12 mouse cellular contexts compared by ENCODE assay signal in the genomic region with DNA sequence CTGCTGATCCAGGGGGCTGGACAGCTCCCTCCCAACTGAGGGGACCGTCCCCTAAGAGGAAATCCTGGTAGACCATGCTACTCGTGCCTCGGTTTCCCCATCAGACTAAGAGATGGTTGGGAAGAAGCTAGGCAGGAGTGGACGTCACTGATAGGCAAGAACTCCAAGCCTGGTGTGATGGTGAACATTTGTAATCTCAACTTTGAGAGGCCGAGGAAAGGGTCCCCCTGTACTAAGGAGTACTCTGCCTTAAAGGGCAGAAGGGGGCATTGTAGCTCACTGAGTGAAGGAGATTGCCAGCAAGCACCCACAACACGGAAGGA. TPM values are rescaled to one million over a fixed set of nuclear protein-coding genes. Genes with fewer than 3 reads are reported as not detected.
DNase-seq lines count a peak whose midpoint lies in the region; ATAC-seq lines count a peak whose summit lies in the region.
"Had no signal": no experiment of that assay in that cellular context is flagged by ENCODE, and none has a peak within 500 bp of the region (broad histone marks: within the 10 kb centered on the region; RNA-seq: fewer than 3 reads in every experiment).

No protein-coding gene starts in this region.

- no peak for DNase-seq in kidney, postnatal 10 days
- DNase-seq in cerebellum, adult 18-20 months = no peak
- no peak for DNase-seq in adrenal gland, postnatal 14 days
- DNase-seq: adrenal gland, postnatal 10 days; cerebellum, postnatal 36 days had no signal

- H3K9me3 ChIP-seq in kidney, embryonic 15.5 days (replicated peaks) = no peaks in the 10 kb centered on the region
- no peaks in the 10 kb centered on the region for H3K9me3 ChIP-seq in embryonic facial prominence, embryonic 15.5 days (replicated peaks)
- no peaks in the 10 kb centered on the region for H3K9me3 ChIP-seq in limb, embryonic 13.5 days
- H3K9me3 ChIP-seq: stomach, embryonic 15.5 days had no signal

- H3K27ac ChIP-seq in kidney, embryonic 15.5 days = no peak overlapping the region
- no peak overlapping the region for H3K27ac ChIP-seq in brown adipose tissue, adult 24 weeks (replicated peaks; ENCODE audit: low read depth, low read length)
- no peak overlapping the region for H3K27ac ChIP-seq in embryonic facial prominence, embryonic 15.5 days (replicated peaks)
- H3K27ac ChIP-seq in limb, embryonic 13.5 days = no peak overlapping the region
- H3K27ac ChIP-seq: stomach, embryonic 15.5 days had no signal

- peaks cover 57% of the 10 kb centered on the region for H3K4me1 ChIP-seq in kidney, embryonic 15.5 days
- no peaks in the 10 kb centered on the region for H3K4me1 ChIP-seq in brown adipose tissue, adult 24 weeks (ENCODE audit: control insufficient read depth, insufficient read depth, insufficient read length, low read length)
- H3K4me1 ChIP-seq in embryonic facial prominence, embryonic 15.5 days = peaks cover 47% of the 10 kb centered on the region
- H3K4me1 ChIP-seq in limb, embryonic 13.5 days = peaks cover 45% of the 10 kb centered on the region

- no peak for ATAC-seq in kidney, embryonic 15.5 days (replicated peaks; ENCODE audit: low FRiP score)
- ATAC-seq in embryonic facial prominence, embryonic 15.5 days (ENCODE audit: insufficient number of reproducible peaks, low FRiP score, low TSS enrichment, low read depth) = no peak
- no peak for ATAC-seq in limb, embryonic 13.5 days (ENCODE audit: low FRiP score, low read depth)

- no peak overlapping the region for H3K9ac ChIP-seq in kidney, embryonic 15.5 days
- no peak overlapping the region for H3K9ac ChIP-seq in embryonic facial prominence, embryonic 15.5 days
- no peak overlapping the region for H3K9ac ChIP-seq in limb, embryonic 13.5 days
- H3K9ac ChIP-seq: stomach, embryonic 15.5 days had no signal

- peak overlapping the region; percentile 38 for H3K4me3 ChIP-seq in kidney, embryonic 15.5 days (replicated peaks)
- H3K4me3 ChIP-seq in brown adipose tissue, adult 24 weeks (ENCODE audit: insufficient read depth, low read depth, low read length) = 0 out of 2 replicates have a peak overlapping the region, but pooled peaks have one; percentile 52
- peak overlapping the region; percentile 32; the same call in 1 of the 2 replicates for H3K4me3 ChIP-seq in embryonic facial prominence, embryonic 15.5 days (replicated peaks)
- peak overlapping the region; percentile 39 for H3K4me3 ChIP-seq in limb, embryonic 13.5 days

- no peaks in the 10 kb centered on the region for H3K36me3 ChIP-seq in kidney, embryonic 15.5 days
- H3K36me3 ChIP-seq in embryonic facial prominence, embryonic 15.5 days = no peaks in the 10 kb centered on the region
- H3K36me3 ChIP-seq in limb, embryonic 13.5 days = no peaks in the 10 kb centered on the region
- H3K36me3 ChIP-seq: stomach, embryonic 15.5 days had no signal

- peak overlapping the region; percentile 68 for H3K4me2 ChIP-seq in kidney, embryonic 15.5 days
- H3K4me2 ChIP-seq in embryonic facial prominence, embryonic 15.5 days (replicated peaks) = 0 out of 2 replicates have a peak overlapping the region, but pooled peaks have one; percentile 52
- H3K4me2 ChIP-seq in limb, embryonic 13.5 days (replicated peaks) = peak overlapping the region; percentile 60

- 7% methylated on average over 6 of the region's 6 CpGs for WGBS in kidney, embryonic 15.5 days
- WGBS in embryonic facial prominence, embryonic 15.5 days = 10% methylated on average over 6 of the region's 6 CpGs
- 10% methylated on average over 6 of the region's 6 CpGs for WGBS in limb, embryonic 13.5 days

- H3K27me3 ChIP-seq in kidney, embryonic 15.5 days = peaks cover 66% of the 10 kb centered on the region
- peaks cover 63% of the 10 kb centered on the region for H3K27me3 ChIP-seq in embryonic facial prominence, embryonic 15.5 days
- H3K27me3 ChIP-seq in limb, embryonic 13.5 days = peaks cover 67% of the 10 kb centered on the region

RNA-seq across cellular contexts. Expression of a gene that starts 4.5 kb away (rescaled TPM):
- 0.09 and 0.26 TPM in 2 replicates for polyA plus RNA-seq in kidney, embryonic 15.5 days (2015; fragmentation: Nextera tagmentation; extraction: Ambion mirVana)
- 2.7 and 48.0 TPM in 2 replicates for polyA plus RNA-seq in brown adipose tissue, adult 24 weeks (2012; ENCODE audit: insufficient read depth, insufficient read length, missing spikeins)
- 0.21 and 0.69 TPM in 2 replicates for polyA plus RNA-seq in embryonic facial prominence, embryonic 15.5 days (2015; fragmentation: Nextera tagmentation; extraction: Ambion mirVana)
- polyA plus RNA-seq in limb, embryonic 13.5 days (2015; fragmentation: Nextera tagmentation; extraction: Ambion mirVana) = 0.23 and 0.27 TPM in 2 replicates
- total RNA-seq in adrenal gland, postnatal 14 days (2021) = 2.1 and 22.4 TPM in 2 replicates

RNA-seq across cellular contexts. Expression of a gene that starts 22.9 kb away (rescaled TPM):
- polyA plus RNA-seq in kidney, embryonic 15.5 days (2015; fragmentation: Nextera tagmentation; extraction: Ambion mirVana) = 8.3 and 9.2 TPM in 2 replicates
- polyA plus RNA-seq in brown adipose tissue, adult 24 weeks (2012; ENCODE audit: insufficient read depth, insufficient read length, missing spikeins) = 14.9 and 16.6 TPM in 2 replicates
- polyA plus RNA-seq in embryonic facial prominence, embryonic 15.5 days (2015; fragmentation: Nextera tagmentation; extraction: Ambion mirVana) = 39.2 and 41.9 TPM in 2 replicates
- 20.2 and 20.9 TPM in 2 replicates for polyA plus RNA-seq in limb, embryonic 13.5 days (2015; fragmentation: Nextera tagmentation; extraction: Ambion mirVana)
- total RNA-seq in adrenal gland, postnatal 14 days (2021) = 6.0 and 7.9 TPM in 2 replicates

RNA-seq across cellular contexts. Expression of a gene that starts 25.5 kb away (rescaled TPM):
- polyA plus RNA-seq in kidney, embryonic 15.5 days (2015; fragmentation: Nextera tagmentation; extraction: Ambion mirVana) = 0.13 TPM in 1 of 2 replicates, not detected in the other
- not detected in 2 replicates for polyA plus RNA-seq in brown adipose tissue, adult 24 weeks (2012; ENCODE audit: insufficient read depth, insufficient read length, missing spikeins)
- polyA plus RNA-seq in embryonic facial prominence, embryonic 15.5 days (2015; fragmentation: Nextera tagmentation; extraction: Ambion mirVana) = 0.14 and 0.41 TPM in 2 replicates
- polyA plus RNA-seq in limb, embryonic 13.5 days (2015; fragmentation: Nextera tagmentation; extraction: Ambion mirVana) = not detected in 2 replicates
- total RNA-seq in adrenal gland, postnatal 14 days (2021) = 0.19 TPM in 1 of 2 replicates, not detected in the other
- total RNA-seq: left cerebral cortex, adult 18-20 months had no signal
- polyA plus RNA-seq: lung, embryonic 16.5 days had no signal

RNA-seq across cellular contexts. Expression of a gene that starts 33.8 kb away (rescaled TPM):
- polyA plus RNA-seq in kidney, embryonic 15.5 days (2015; fragmentation: Nextera tagmentation; extraction: Ambion mirVana) = 87.4 and 89.8 TPM in 2 replicates
- 13.4 and 19.2 TPM in 2 replicates for polyA plus RNA-seq in brown adipose tissue, adult 24 weeks (2012; ENCODE audit: insufficient read depth, insufficient read length, missing spikeins)
- 85.2 TPM in 2 replicates for polyA plus RNA-seq in embryonic facial prominence, embryonic 15.5 days (2015; fragmentation: Nextera tagmentation; extraction: Ambion mirVana)
- polyA plus RNA-seq in limb, embryonic 13.5 days (2015; fragmentation: Nextera tagmentation; extraction: Ambion mirVana) = 68.9 and 69.0 TPM in 2 replicates
- 62.0 and 79.0 TPM in 2 replicates for total RNA-seq in adrenal gland, postnatal 14 days (2021)

RNA-seq across cellular contexts. Expression of a gene that starts 39.2 kb away (rescaled TPM):
- 85.7 and 87.2 TPM in 2 replicates for polyA plus RNA-seq in kidney, embryonic 15.5 days (2015; fragmentation: Nextera tagmentation; extraction: Ambion mirVana)
- 32.6 and 38.4 TPM in 2 replicates for polyA plus RNA-seq in brown adipose tissue, adult 24 weeks (2012; ENCODE audit: insufficient read depth, insufficient read length, missing spikeins)
- 83.0 and 85.5 TPM in 2 replicates for polyA plus RNA-seq in embryonic facial prominence, embryonic 15.5 days (2015; fragmentation: Nextera tagmentation; extraction: Ambion mirVana)
- polyA plus RNA-seq in limb, embryonic 13.5 days (2015; fragmentation: Nextera tagmentation; extraction: Ambion mirVana) = 89.1 and 96.4 TPM in 2 replicates
- total RNA-seq in adrenal gland, postnatal 14 days (2021) = 37.1 and 46.7 TPM in 2 replicates
